Mouse (Mus musculus) adipocyte (in vitro differentiated cells): ENCODE results near the gene Slc25a26.

ENCODE experiments used
- DNase-seq: peaks from one replicate; pipeline ENCODE4 v3.0.0-alpha.2; 2016; ENCODE audit warnings: low spot score

Gene Slc25a26

GRCm38 (mm10) chr6:94640297-94640696 is 140.2 kb downstream of the Slc25a26 start:
- peak; percentile 85 for DNase-seq

GRCm38 (mm10) chr6:94642048-94642447 is 141.9 kb downstream of the Slc25a26 start:
- DNase-seq = no peak

GRCm38 (mm10) chr6:94643989-94644388 is 143.9 kb downstream of the Slc25a26 start:
- no peak for DNase-seq

GRCm38 (mm10) chr6:94644641-94645040 is 144.5 kb downstream of the Slc25a26 start:
- no peak for DNase-seq

- peak; percentile 74 for DNase-seq
Observed at GRCm38 (mm10) chr6:94645723-94646122, 145.6 kb downstream of the Slc25a26 start.

- no peak for DNase-seq
Observed at GRCm38 (mm10) chr6:94646274-94646863, 146.2 kb downstream of the Slc25a26 start.

- DNase-seq = no peak
Observed at GRCm38 (mm10) chr6:94646902-94647301, 146.8 kb downstream of the Slc25a26 start.

GRCm38 (mm10) chr6:94647574-94648430 is 147.7 kb downstream of the Slc25a26 start:
- peak; percentile 94 for DNase-seq

GRCm38 (mm10) chr6:94648496-94648895 is 148.4 kb downstream of the Slc25a26 start:
- DNase-seq = peak; percentile 68

- no peak for DNase-seq
Observed at GRCm38 (mm10) chr6:94649637-94650036, 149.5 kb downstream of the Slc25a26 start.

GRCm38 (mm10) chr6:94651541-94651940 is 151.4 kb downstream of the Slc25a26 start:
- no peak for DNase-seq

GRCm38 (mm10) chr6:94652659-94653213 is 152.6 kb downstream of the Slc25a26 start:
- DNase-seq = no peak

GRCm38 (mm10) chr6:94653388-94654316 is 153.5 kb downstream of the Slc25a26 start:
- DNase-seq = no peak
